ENCODE assay signal across 10 mouse cellular contexts in genomic region chr10:60124078-60124477, GRCm38 (mm10). TPM values are rescaled to one million over a fixed set of nuclear protein-coding genes. Genes with fewer than 3 reads are reported as not detected.
DNase-seq lines count a peak whose midpoint lies in the region; ATAC-seq and TF ChIP-seq lines count a peak whose summit lies in the region.
"Had no signal": no experiment of that assay in that cellular context is flagged by ENCODE, and none has a peak within 500 bp of the region (broad histone marks: within the 10 kb centered on the region; RNA-seq: fewer than 3 reads in every experiment).

No protein-coding gene starts in this region.

- TF ChIP-seq CTCF in spleen, adult 2 months (IDR thresholded peaks at IDR 0.05; ENCODE audit: extremely low read depth, insufficient read depth, insufficient read length, insufficient replicate concordance) = peak; percentile 57; the same call in 1 of the 2 replicates

- peak; percentile 43 for DNase-seq in gastrocnemius, postnatal 10 days
- no peak for DNase-seq in gastrocnemius, adult 8-10 months (ENCODE audit: low spot score in 2 of 2)
- DNase-seq in spleen, adult 2 months (ENCODE audit: low read depth in 1 of 2, low spot score in 2 of 2) = peak in 1 of 2 experiments; percentile 26
- no peak for DNase-seq in spleen, adult 12 weeks (ENCODE audit: low spot score)
- DNase-seq in c-Kit-positive CD71-positive TER-119-positive erythroid progenitor cells, embryonic 14.5 days (ENCODE audit: low spot score) = peak; percentile 23
- peak; percentile 22 for DNase-seq in thymus, postnatal 25 days
- no peak for DNase-seq in yolk sac, embryonic 10.5 days (ENCODE audit: low spot score)
- DNase-seq: layer of hippocampus, postnatal 36 days had no signal

- H3K9me3 ChIP-seq in forebrain, embryonic 13.5 days (replicated peaks) = no peaks in the 10 kb centered on the region
- H3K9me3 ChIP-seq: heart, embryonic 10.5 days had no signal

- no peak overlapping the region for H3K4me3 ChIP-seq in spleen, adult 2 months (ENCODE audit: extremely low read depth, insufficient read depth, insufficient read length)
- no peak overlapping the region for H3K4me3 ChIP-seq in forebrain, embryonic 13.5 days
- H3K4me3 ChIP-seq: heart, embryonic 10.5 days had no signal

- no peak for ATAC-seq in forebrain, embryonic 13.5 days

- no peaks in the 10 kb centered on the region for H3K36me3 ChIP-seq in spleen, adult 2 months (ENCODE audit: control insufficient read depth, insufficient read depth, low read length)
- peaks cover 6% of the 10 kb centered on the region; the same call in 1 of the 2 replicates for H3K36me3 ChIP-seq in forebrain, embryonic 13.5 days (ENCODE audit: poor library complexity, severe bottlenecking)
- H3K36me3 ChIP-seq: heart, embryonic 10.5 days had no signal

- WGBS in spleen, adult 2 months = 71% methylated on average over 6 of the region's 6 CpGs
- 66% methylated on average over 6 of the region's 6 CpGs for WGBS in forebrain, embryonic 13.5 days

- H3K27me3 ChIP-seq in spleen, adult 2 months (ENCODE audit: control insufficient read depth, insufficient read depth, low read length) = no peaks in the 10 kb centered on the region
- no peaks in the 10 kb centered on the region for H3K27me3 ChIP-seq in forebrain, embryonic 13.5 days

- no peak overlapping the region for H3K4me2 ChIP-seq in forebrain, embryonic 13.5 days

- no peak for TF ChIP-seq POLR2A in spleen, adult 2 months (IDR thresholded peaks at IDR 0.05; ENCODE audit: low read depth, low read length)

- H3K9ac ChIP-seq in forebrain, embryonic 13.5 days = no peak overlapping the region

- H3K27ac ChIP-seq in spleen, adult 2 months (ENCODE audit: insufficient read depth, low read length) = no peak overlapping the region
- no peak overlapping the region for H3K27ac ChIP-seq in forebrain, embryonic 13.5 days
- H3K27ac ChIP-seq: heart, embryonic 10.5 days had no signal

- H3K4me1 ChIP-seq in spleen, adult 2 months (ENCODE audit: control insufficient read depth, insufficient read depth, insufficient read length) = 0 out of 2 replicates have a peak, but pooled peaks cover 3% of the 10 kb centered on the region
- H3K4me1 ChIP-seq in forebrain, embryonic 13.5 days = 0 out of 2 replicates have a peak, but pooled peaks cover 3% of the 10 kb centered on the region

RNA-seq across cellular contexts. Expression of gene Spock2, which starts 18.1 kb away (rescaled TPM):
- total RNA-seq in gastrocnemius, postnatal 10 days (2021) = 1 to 10 TPM; 4.6 to 6.2 TPM
- 1 to 10 TPM; 2.8 to 7.0 (median 5.4) TPM for total RNA-seq in gastrocnemius, adult 8-10 months (2022)
- 2.4 and 2.7 TPM in 2 replicates for polyA plus RNA-seq in spleen, adult 2 months (2012; rRNA removed)
- polyA plus RNA-seq in forebrain, embryonic 13.5 days (2015; fragmentation: Nextera tagmentation; extraction: Ambion mirVana) = 19.7 and 25.9 TPM in 2 replicates

Comparison
In these comparisons a context has a peak if more than half of its experiments do, and no peak if none do; other contexts are left out.
1. DNase-seq: peak in gastrocnemius, postnatal 10 days (single experiment), c-Kit-positive CD71-positive TER-119-positive erythroid progenitor cells, embryonic 14.5 days (single experiment) and thymus, postnatal 25 days (single experiment); none in gastrocnemius, adult 8-10 months (0 of 2), spleen, adult 12 weeks (single experiment) and yolk sac, embryonic 10.5 days (single experiment).